Mouse (Mus musculus): ENCODE measurements around the gene Mb. TPM values are rescaled to one million over a fixed set of nuclear protein-coding genes. Genes with fewer than 3 reads are reported as not detected.
A peak's percentile ranks its signal among the peaks of the same experiment; 100 is the strongest.

Mb gene
- total RNA-seq, 1 experiment: not detected

GRCm38 (mm10) chr15:77036320-77036988, 14.0 kb downstream of the Mb start:
- Histone ChIP-seq H3K4me1 (ENCODE audit: control insufficient read depth in 2 of 2, insufficient read depth in 2 of 2, low read length in 2 of 2, poor library complexity in 1 of 2) (peaks cover 11 to 36% of the 10 kb centered on the region in 2 experiments; a peak in 3 of 4 replicates), H3K9ac (ENCODE audit: insufficient read depth, low read depth, low read length, poor library complexity, severe bottlenecking) (peak overlapping the region; percentile 26; the same call in 1 of the 2 replicates)

DNA sequence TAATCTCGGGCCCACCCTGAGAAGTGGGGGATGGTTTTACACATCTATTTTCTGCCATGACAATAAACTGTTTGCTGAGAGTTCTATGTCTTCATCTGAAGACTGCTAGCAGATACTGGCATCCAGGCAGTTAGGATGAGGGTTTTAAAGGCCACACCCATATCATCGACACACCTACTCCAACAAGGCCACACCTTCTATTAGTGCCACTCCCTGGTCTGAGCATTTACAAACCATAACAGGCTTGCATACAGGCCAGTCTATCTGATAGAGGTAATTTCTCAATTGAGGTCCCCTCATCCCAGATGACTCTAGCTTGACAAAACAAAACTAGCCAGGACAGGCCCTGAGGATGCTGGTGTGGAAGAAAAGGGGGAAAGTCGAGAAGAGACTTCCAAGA, 14.8 kb downstream of the Mb start:
- no peak for TF ChIP-seq MAFK (IDR thresholded peaks at IDR 0.05; ENCODE audit: insufficient read depth, low read depth, low read length)
- TF ChIP-seq HCFC1 (IDR thresholded peaks at IDR 0.05; ENCODE audit: borderline replicate concordance, insufficient read depth, low read length): no peak
- no peak for DNase-seq (ENCODE audit: low read depth, low spot score)
- in situ Hi-C loops (cut with MboI; ENCODE audit: low sequenced_read_pairs in 2 of 2, unreplicated experiment in 2 of 2): no loop called here
- Histone ChIP-seq H3K9me3 (ENCODE audit: control insufficient read depth, insufficient read depth, low read depth, low read length) (no peaks in the 10 kb centered on the region), H3K4me1 (ENCODE audit: control insufficient read depth in 2 of 2, insufficient read depth in 2 of 2, low read length in 2 of 2, poor library complexity in 1 of 2) (peaks cover 11 to 34% of the 10 kb centered on the region in 2 experiments; a peak in 3 of 4 replicates), H3K36me3 (ENCODE audit: control insufficient read depth, insufficient read depth, low read length, poor library complexity, severe bottlenecking) (no peaks in the 10 kb centered on the region), H3K27ac (ENCODE audit: insufficient read depth, low read depth, low read length, poor library complexity, severe bottlenecking) (no peak overlapping the region; the same call in 1 of the 2 replicates), H3K4me3 (ENCODE audit: insufficient read depth in 1 of 2, low read depth in 1 of 2, low read length in 2 of 2, poor library complexity in 1 of 2, severe bottlenecking in 1 of 2) (no peak overlapping the region), H3K9ac (ENCODE audit: insufficient read depth, low read depth, low read length, poor library complexity, severe bottlenecking) (no peak overlapping the region)

More at GRCm38 (mm10) chr15:77036320-77036988, 14.0 kb downstream of the Mb start:
- no peaks in the 10 kb centered on the region for H3K9me3 ChIP-seq (ENCODE audit: control insufficient read depth, insufficient read depth, low read depth, low read length)
- TF ChIP-seq MAFK (IDR thresholded peaks at IDR 0.05; ENCODE audit: insufficient read depth, low read depth, low read length) (no peak), ZNF384 (IDR thresholded peaks at IDR 0.05; ENCODE audit: low read depth, low read length) (no peak), HCFC1 (IDR thresholded peaks at IDR 0.05; ENCODE audit: borderline replicate concordance, insufficient read depth, low read length) (no peak)
- no peak for DNase-seq (ENCODE audit: low read depth, low spot score)
- no peak overlapping the region; a peak in 1 of 4 replicates for H3K4me3 ChIP-seq (ENCODE audit: insufficient read depth in 1 of 2, low read depth in 1 of 2, low read length in 2 of 2, poor library complexity in 1 of 2, severe bottlenecking in 1 of 2)
- no peaks in the 10 kb centered on the region for H3K36me3 ChIP-seq (ENCODE audit: control insufficient read depth, insufficient read depth, low read length, poor library complexity, severe bottlenecking)
- in situ Hi-C loops (cut with MboI; ENCODE audit: low sequenced_read_pairs in 2 of 2, unreplicated experiment in 2 of 2): no loop called here
- H3K27ac ChIP-seq (ENCODE audit: insufficient read depth, low read depth, low read length, poor library complexity, severe bottlenecking): peak overlapping the region; percentile 8; the same call in 1 of the 2 replicates

DNA sequence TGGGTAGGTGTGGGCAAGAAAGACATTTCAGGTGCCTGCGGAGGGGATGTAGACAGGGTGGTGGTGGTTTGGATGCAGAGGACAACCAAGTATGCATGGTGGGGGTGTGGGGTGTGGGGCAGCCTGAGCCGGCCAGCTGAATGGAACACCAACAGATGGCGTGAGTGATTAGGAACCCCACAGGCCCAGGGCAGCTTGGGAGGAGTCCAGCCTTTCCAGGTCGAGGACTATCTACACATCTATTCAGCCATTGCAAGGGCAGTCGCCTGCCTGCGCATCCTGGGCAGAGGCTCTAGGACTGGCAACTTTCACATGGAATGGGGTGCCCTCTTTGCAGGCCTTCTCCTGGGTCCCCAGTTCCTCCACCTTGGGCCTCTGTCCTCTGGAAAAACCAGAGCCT, 15.9 kb downstream of the Mb start:
- DNase-seq (ENCODE audit: low read depth, low spot score): no peak
- Histone ChIP-seq H3K4me3 (ENCODE audit: insufficient read depth in 1 of 2, low read depth in 1 of 2, low read length in 2 of 2, poor library complexity in 1 of 2, severe bottlenecking in 1 of 2) (no peak overlapping the region), H3K9me3 (ENCODE audit: control insufficient read depth, insufficient read depth, low read depth, low read length) (no peaks in the 10 kb centered on the region), H3K9ac (ENCODE audit: insufficient read depth, low read depth, low read length, poor library complexity, severe bottlenecking) (no peak overlapping the region), H3K27ac (ENCODE audit: insufficient read depth, low read depth, low read length, poor library complexity, severe bottlenecking) (no peak overlapping the region), H3K4me1 (ENCODE audit: control insufficient read depth in 2 of 2, insufficient read depth in 2 of 2, low read length in 2 of 2, poor library complexity in 1 of 2) (peaks cover 9 to 31% of the 10 kb centered on the region in 2 experiments; a peak in 3 of 4 replicates), H3K36me3 (ENCODE audit: control insufficient read depth, insufficient read depth, low read length, poor library complexity, severe bottlenecking) (no peaks in the 10 kb centered on the region)
- TF ChIP-seq ZC3H11A (IDR thresholded peaks at IDR 0.05; ENCODE audit: borderline replicate concordance, low read depth, low read length) (no peak), ZNF384 (IDR thresholded peaks at IDR 0.05; ENCODE audit: low read depth, low read length) (no peak), CHD2 (IDR thresholded peaks at IDR 0.05; ENCODE audit: low read depth, low read length) (no peak)
- in situ Hi-C loops (cut with MboI; ENCODE audit: low sequenced_read_pairs in 2 of 2, unreplicated experiment in 2 of 2): no loop called here

DNA sequence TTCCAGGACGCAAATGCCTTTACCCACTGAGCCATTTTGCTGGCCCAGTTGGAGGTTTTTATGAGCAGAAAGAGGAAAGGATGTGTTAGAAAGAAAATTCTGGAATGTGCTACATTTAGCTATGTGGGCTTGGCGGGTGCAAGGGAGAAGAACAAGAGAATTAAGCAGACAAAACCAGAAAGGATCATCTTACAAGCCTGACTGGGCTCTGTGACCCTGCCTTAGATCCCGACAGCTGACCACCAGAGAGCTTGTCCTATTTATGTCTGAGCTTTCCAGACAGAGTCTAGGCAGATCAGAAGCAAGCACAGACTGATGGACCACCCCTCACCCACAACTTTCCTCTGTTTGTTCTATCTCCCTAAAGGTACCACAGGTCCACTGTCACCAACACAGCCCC, 19.2 kb downstream of the Mb start:
- H3K4me3 ChIP-seq (ENCODE audit: insufficient read depth in 1 of 2, low read depth in 1 of 2, low read length in 2 of 2, poor library complexity in 1 of 2, severe bottlenecking in 1 of 2): no peak overlapping the region
- TF ChIP-seq ZNF384 (IDR thresholded peaks at IDR 0.05; ENCODE audit: low read depth, low read length) (no peak), MAFK (IDR thresholded peaks at IDR 0.05; ENCODE audit: insufficient read depth, low read depth, low read length) (no peak), ZC3H11A (IDR thresholded peaks at IDR 0.05; ENCODE audit: borderline replicate concordance, low read depth, low read length) (no peak), CHD2 (IDR thresholded peaks at IDR 0.05; ENCODE audit: low read depth, low read length) (no peak), HCFC1 (IDR thresholded peaks at IDR 0.05; ENCODE audit: borderline replicate concordance, insufficient read depth, low read length) (no peak)
- peaks cover 7% of the 10 kb centered on the region in 2 experiments; a peak in 3 of 4 replicates for H3K4me1 ChIP-seq (ENCODE audit: control insufficient read depth in 2 of 2, insufficient read depth in 2 of 2, low read length in 2 of 2, poor library complexity in 1 of 2)
- H3K9ac ChIP-seq (ENCODE audit: insufficient read depth, low read depth, low read length, poor library complexity, severe bottlenecking): no peak overlapping the region
- H3K9me3 ChIP-seq (ENCODE audit: control insufficient read depth, insufficient read depth, low read depth, low read length): no peaks in the 10 kb centered on the region
- DNase-seq (ENCODE audit: low read depth, low spot score): no peak
- in situ Hi-C loops (cut with MboI; ENCODE audit: low sequenced_read_pairs in 2 of 2, unreplicated experiment in 2 of 2): no loop called here
- H3K36me3 ChIP-seq (ENCODE audit: control insufficient read depth, insufficient read depth, low read length, poor library complexity, severe bottlenecking): no peaks in the 10 kb centered on the region
- H3K27ac ChIP-seq (ENCODE audit: insufficient read depth, low read depth, low read length, poor library complexity, severe bottlenecking): no peak overlapping the region

All from ES-E14 (cell line).